Mouse (Mus musculus) mammary gland, adult 2 months (tissue): ENCODE results near the gene Slc23a4. TPM values are rescaled to one million over a fixed set of nuclear protein-coding genes. Genes with fewer than 3 reads are reported as not detected.

Source experiments
- polyA plus RNA-seq: library from polyadenylated mRNA; depleted of rRNA; stranded (reverse); fragments of >200 nt; gene quantifications from 2 replicates; pipeline ENCODE4 v1.2.3, GENCODE M21; 2012; ENCODE audit warnings: low replicate concordance; rRNA removed

Gene Slc23a4
- polyA plus RNA-seq: 0.45 and 0.69 TPM in 2 replicates

DNA sequence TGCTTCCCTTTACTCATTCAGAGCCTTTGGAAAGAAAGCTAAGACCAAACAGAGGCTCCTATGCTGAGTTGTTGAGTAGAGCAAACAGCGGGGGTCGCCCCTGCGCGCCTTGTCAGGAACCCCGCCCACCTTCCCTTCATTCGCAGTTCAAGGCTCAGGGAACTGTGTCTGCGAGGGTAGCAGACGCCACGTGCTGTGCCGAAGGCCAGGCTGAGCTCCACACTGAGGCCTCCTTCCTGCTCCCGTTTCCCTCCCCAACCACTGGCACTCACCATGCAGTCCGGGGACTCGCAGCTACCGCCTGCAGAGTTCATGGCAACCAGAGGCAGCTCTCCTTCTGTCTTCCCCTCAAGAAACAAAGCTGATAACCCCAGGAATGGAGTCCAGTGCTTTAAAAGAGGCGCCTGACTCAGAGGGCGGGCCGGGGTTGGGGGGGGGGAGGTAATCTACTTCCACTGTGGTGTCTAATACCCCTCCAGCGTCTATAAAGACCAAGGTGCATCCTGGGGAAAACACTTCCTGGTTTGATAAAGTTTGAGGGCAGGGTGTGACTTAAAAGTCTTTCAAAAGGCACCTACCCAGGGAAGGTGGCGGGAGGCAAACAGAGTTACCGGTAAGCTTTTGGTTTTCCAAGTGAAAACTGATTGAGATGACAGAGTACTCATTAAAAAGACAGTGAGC is at the start of gene Slc23a4:
Slc23a4 (minus strand) TSS at position 324 of the 681 bp plus-strand sequence.

DNA sequence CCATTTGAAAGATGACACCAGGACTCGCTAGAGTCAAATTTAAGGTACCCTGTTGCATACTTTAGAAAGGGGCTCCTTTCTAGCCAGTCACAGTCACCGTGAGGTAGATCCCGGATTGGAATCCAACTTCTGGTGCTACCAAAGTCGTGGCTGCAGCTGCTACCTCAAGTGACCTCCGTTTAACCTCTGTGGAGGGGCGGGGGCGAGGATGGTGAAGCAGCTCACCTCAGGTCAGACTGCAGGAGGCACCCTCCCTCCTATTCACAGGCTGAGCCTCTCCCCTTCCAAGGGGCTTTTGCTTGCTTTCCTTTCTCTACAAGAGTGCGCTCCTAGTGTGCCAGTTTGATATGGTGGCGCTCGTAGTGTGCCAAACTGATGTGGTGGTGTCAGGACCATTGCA is 68.2 kb downstream of the Slc23a4 start, which contains the start of gene Stra8:
Stra8 (plus strand) TSS at position 208 of the 400 bp plus-strand sequence.

GRCm38 (mm10) chr6:34910371-34911219 is 77.6 kb downstream of the Slc23a4 start, which contains the start of gene Wdr91:
TSS of gene Wdr91 (minus strand) at chr6:34910876.

Other genes starting within 250 kb of the Slc23a4 start
- gene Agbl3, start 208.0 kb downstream of the Slc23a4 start, polyA plus RNA-seq: 3.6 and 7.0 TPM in 2 replicates
- 40.2 and 45.6 TPM in 2 replicates for gene Tmem140, start 125.3 kb downstream of the Slc23a4 start, polyA plus RNA-seq
- gene Cyren, start 110.3 kb downstream of the Slc23a4 start, polyA plus RNA-seq: 7.8 and 8.9 TPM in 2 replicates
- gene Wdr91, start 77.5 kb downstream of the Slc23a4 start, polyA plus RNA-seq: 28.7 and 35.3 TPM in 2 replicates
- gene Stra8, start 68.2 kb downstream of the Slc23a4 start, polyA plus RNA-seq: not detected in 2 replicates
- gene Cnot4, start 145.3 kb upstream of the Slc23a4 start, polyA plus RNA-seq: 9.8 and 15.2 TPM in 2 replicates
- 11.1 and 24.0 TPM in 2 replicates for gene Nup205, start 189.0 kb upstream of the Slc23a4 start, polyA plus RNA-seq